Mouse (Mus musculus) heart, postnatal 25 days (tissue): Measurements from ENCODE around the gene Pnrc1. TPM values are rescaled to one million over a fixed set of nuclear protein-coding genes. Genes with fewer than 3 reads are reported as not detected.
A peak's percentile ranks its signal among the peaks of the same experiment; 100 is the strongest.

ENCODE experiments used
- DNase-seq: peaks from one replicate; pipeline ENCODE4 v3.0.0; 2022; ENCODE audit warnings: low spot score
- intact Hi-C: fragments of 180-260 bp; cut with DNase I; formaldehyde crosslinking; loops from one replicate; pipeline ENCODE4 v1.15.1; 2025
- total RNA-seq, 2 experiments: library from RNA; stranded (reverse); gene quantifications; 2 replicates each; pipeline ENCODE4 v1.2.3; 2021

Pnrc1 gene
- total RNA-seq, 2 experiments from 2014 or later: 126 to 127 TPM

- no peak for DNase-seq
- intact Hi-C loops: no loop called here
Measured at GRCm38 (mm10) chr4:33273437-33273836, 16.5 kb downstream of the Pnrc1 start.

DNA sequence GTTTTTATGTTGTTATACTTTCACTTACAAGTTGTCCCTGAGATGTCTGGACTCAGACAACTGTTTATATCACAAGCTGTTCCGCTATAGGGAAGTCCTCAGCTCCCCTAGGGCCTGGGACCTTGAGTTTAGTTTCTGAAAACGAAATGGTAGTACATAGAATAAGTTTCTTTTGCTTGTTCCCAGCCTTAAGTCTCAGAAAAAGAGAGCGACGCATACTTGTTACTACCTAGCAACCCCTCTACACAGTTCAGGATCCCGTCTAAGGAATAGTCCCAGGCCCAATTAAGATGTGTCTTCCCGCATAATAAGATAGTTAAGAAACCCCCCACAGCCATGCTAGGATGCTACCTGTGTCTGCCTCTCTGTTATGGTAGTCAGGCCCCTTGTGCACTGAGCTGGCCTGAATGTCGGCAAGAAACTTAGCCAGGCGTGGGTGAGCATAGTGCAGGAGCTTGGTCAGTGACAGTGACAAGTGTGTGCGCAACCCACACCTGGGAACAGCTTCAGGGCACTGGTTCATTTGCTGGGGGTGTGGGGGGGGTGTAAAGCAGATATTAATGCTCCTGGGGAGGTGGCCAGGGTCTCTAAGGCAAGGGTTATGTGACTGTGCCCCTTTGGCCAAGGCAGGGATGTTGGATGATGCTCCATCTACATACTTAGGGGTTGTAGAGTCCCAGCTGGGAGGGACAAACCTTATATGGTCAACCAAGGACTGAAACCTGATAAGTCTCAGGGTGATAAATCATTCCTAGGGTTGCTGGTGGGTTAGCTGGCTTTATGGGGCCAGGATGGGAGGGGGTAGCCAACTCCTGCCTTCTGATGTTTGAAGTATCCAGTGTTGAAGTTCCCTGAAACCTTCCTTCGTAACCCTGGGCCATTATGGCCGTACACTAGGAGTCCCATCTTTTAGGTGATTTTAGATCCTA lies 19.3 kb downstream of the Pnrc1 start:
- no peak for DNase-seq
- intact Hi-C loops: no loop called here

GRCm38 (mm10) chr4:33264979-33265726 lies 24.8 kb downstream of the Pnrc1 start:
- no peak for DNase-seq
- intact Hi-C loops: loop anchor here (5.0 kb wide), 1 partner anchor 78 kb away; the partner anchor contains the start of gene Pm20d2

- DNase-seq: no peak
- intact Hi-C loops: loop anchor here (5.0 kb wide), 1 partner anchor 76 kb away; the partner anchor contains the start of gene Pm20d2
Measured at GRCm38 (mm10) chr4:33262897-33263296, 27.1 kb downstream of the Pnrc1 start.

GRCm38 (mm10) chr4:33261311-33261753 lies 28.6 kb downstream of the Pnrc1 start:
- DNase-seq: peak; percentile 90
- intact Hi-C loops: loop anchor here (2.0 to 5.0 kb wide), 2 partner anchors 15 to 74 kb away; partner anchors contain the start of gene Pm20d2

DNA sequence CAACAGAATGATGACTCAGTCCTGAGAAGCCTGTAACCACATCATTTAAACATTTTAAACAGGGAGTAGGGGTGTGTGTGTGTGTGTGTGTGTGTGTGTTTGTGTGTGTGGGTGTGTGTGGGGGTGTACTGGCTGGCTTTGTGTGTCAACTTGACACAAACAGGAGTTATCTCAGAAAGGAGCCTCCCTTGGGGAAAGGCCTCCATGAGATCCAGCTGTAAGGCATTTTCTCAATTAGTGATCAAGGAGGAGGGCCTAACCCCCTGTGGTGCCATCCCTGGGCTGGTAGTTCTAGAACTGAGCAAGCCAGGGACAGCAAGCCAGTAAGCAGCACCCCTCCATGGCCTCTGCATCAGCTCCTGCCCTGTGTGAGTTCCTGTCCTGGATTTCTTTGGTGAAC lies 29.7 kb downstream of the Pnrc1 start:
- no peak for DNase-seq
- intact Hi-C loops: loop anchor here (2.0 to 5.0 kb wide), 2 partner anchors 14 to 73 kb away; partner anchors contain the start of gene Pm20d2

- intact Hi-C loops: no loop called here
- DNase-seq: no peak
Measured at GRCm38 (mm10) chr4:33257263-33257964, 32.5 kb downstream of the Pnrc1 start.

- DNase-seq: no peak
- intact Hi-C loops: no loop called here
Measured at GRCm38 (mm10) chr4:33254706-33255105, 35.3 kb downstream of the Pnrc1 start.

- no peak for DNase-seq
- intact Hi-C loops: no loop called here
Measured at GRCm38 (mm10) chr4:33250867-33251266, 39.1 kb downstream of the Pnrc1 start.

GRCm38 (mm10) chr4:33249716-33250230 lies 40.2 kb downstream of the Pnrc1 start:
- intact Hi-C loops: loop anchor here (5.0 kb wide), 1 partner anchor 62 kb away; the partner anchor contains the start of gene Pm20d2

GRCm38 (mm10) chr4:33248915-33249314 lies 41.0 kb downstream of the Pnrc1 start:
- intact Hi-C loops: loop anchor here (5.0 kb wide), 1 partner anchor 62 kb away; the partner anchor contains the start of gene Pm20d2
- DNase-seq: no peak

More at GRCm38 (mm10) chr4:33249716-33250230, 40.2 kb downstream of the Pnrc1 start:
- DNase-seq: no peak

- DNase-seq: peak; percentile 99
- intact Hi-C loops: loop anchor here (5.0 kb wide), 1 partner anchor 61 kb away; the partner anchor contains the start of gene Pm20d2
Measured at GRCm38 (mm10) chr4:33248062-33248889, 41.7 kb downstream of the Pnrc1 start.

DNA sequence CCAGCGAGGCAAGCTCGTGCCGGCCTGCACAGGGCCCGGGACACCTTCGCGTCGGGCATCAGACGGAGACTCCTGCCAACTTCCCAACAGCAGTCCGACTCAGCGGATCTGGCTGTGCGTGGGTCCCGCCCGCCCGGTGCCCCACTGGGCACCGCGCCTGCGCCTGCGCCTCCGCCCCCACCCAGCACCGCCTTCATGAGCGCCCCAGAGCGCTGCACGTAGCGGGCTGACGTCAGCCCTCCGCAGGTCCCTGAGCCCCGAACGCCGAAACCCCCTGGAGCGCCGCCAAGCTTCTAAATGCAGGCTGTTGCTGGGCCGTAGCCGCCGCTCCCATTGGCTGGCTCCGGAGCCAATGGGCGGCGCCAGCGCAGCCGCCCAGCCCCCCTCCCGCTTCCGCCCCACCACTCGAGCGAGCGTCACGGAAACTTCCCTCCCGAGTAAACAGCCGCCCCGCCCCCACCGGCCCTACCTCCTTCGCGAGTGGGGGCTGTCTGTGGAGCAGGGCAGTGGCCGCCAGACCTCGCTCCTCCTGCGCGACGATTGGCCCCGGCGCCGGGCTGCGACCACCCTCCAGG lies 42.4 kb downstream of the Pnrc1 start:
- intact Hi-C loops: loop anchor here (1.0 to 5.0 kb wide), 4 partner anchors 13 to 216 kb away; partner anchors contain the start of genes Pm20d2 and Ube2j1

GRCm38 (mm10) chr4:33245853-33246395 lies 44.0 kb downstream of the Pnrc1 start:
- no peak for DNase-seq
- intact Hi-C loops: loop anchor here (2.0 to 5.0 kb wide), 3 partner anchors 15 to 59 kb away; partner anchors contain the start of gene Pm20d2

More for the DNA sequence above, 42.4 kb downstream of the Pnrc1 start:
- DNase-seq: peak; percentile 97

DNA sequence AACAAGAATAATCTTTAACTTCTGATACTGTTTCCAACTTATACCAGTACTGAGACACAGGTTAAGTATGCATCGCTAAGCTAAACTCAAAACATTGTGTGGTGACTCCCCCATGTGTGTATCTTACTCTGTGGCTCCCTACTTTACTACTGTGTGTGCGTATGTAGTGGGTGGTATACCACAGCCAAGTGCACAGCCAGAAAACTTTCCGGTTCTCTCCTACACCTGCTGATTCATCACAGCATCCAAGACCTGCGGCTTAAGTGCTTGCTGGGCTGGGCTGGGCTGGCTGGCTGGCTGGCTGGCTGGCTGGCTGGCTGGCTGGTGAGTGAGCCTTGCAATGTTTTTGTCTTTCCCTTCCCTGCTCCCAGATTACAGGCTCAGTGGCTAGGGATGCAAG lies 46.0 kb downstream of the Pnrc1 start:
- no peak for DNase-seq

DNA sequence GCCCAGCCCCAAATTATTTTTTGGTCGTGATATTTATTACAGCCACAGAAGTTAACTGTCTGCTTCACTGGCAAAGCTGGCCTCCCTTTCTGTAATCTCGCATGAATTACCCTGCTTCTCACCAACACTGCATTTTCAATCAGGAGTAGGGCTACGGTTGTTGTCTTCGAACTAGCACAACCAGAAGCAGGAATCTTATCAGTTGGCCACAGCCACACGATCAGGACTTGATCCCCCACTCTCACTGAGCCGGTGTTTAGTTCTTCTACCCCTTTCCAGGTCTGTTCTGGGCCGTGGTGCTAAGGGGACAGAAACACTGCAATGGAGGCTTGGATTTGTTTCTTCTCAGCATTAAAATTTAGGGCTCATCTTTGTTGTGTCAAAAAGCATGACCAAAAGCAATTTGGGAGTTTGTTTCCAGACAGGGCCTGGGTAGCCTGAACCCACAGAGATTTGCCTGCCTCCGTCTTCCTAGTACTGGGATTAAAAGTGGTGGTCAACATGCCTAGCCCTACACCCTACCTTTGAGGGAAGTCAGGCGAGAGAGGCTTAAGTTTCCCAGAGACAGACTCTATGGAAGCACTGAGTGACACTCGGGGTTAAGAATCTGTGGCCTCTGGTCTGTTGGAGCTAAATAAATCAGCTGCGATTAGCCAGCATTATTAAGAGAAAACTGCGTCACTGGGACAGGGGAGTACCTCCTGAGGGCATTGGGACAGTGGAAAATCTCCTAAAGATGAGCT lies 46.8 kb downstream of the Pnrc1 start:
- intact Hi-C loops: no loop called here
- no peak for DNase-seq

More for the DNA sequence above, 46.0 kb downstream of the Pnrc1 start:
- intact Hi-C loops: no loop called here

DNA sequence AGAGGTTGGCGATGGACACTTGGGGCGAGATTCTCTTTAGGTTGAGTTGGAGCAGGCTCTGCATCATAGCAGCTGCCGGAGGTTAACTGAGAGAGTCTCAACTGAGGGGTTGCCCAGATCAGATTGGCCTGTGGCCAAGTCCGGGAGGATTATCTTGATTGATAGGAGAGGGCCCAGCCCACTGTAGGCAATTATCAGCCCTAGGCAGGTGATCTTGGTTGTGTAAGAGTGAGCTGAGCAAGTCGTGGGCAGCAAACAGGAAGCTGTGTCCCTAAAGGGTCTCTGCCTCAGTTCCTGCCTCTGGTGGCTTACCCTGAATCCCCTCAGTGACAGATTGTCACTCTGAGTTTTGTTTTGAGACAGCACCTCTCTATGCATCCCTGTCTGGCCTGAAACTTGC lies 47.4 kb downstream of the Pnrc1 start:
- DNase-seq: no peak
- intact Hi-C loops: no loop called here
